Mouse (Mus musculus): ENCODE data around the gene Olfr221. TPM values are rescaled to one million over a fixed set of nuclear protein-coding genes. Genes with fewer than 3 reads are reported as not detected.
"Not testable (repeated sequence)": the region's sequence is repeated elsewhere in the genome, so short reads cannot be mapped to it uniquely, and the experiment has no call there.

Gene Olfr221
- total RNA-seq (2021), result not detected
- long read RNA-seq, experiment 1, result 0 reads
- long read RNA-seq, experiment 2, result 0 reads

DNA sequence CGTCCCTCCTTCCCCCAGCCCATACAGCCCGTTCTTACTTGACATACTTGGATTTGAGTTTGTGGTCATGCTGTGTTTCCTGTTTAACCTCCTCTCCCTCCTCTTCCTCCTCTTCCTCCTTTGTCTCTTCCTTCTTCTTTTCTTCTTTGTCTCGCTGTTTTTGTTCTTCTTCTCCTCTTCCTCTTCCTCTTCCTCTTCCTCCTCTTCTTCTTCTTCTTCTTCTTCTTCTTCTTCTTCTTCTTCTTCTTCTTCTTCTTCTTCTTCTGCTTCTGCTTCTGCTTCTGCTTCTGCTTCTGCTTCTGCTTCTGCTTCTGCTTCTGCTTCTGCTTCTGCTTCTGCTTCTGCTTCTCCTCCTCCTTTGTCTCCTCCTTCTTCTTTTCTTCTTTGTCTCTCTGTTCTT is at the start of gene Olfr221:
Olfr221 (minus strand) TSS at position 101 of the 400 bp plus-strand sequence.
- not testable (repeated sequence) for DNase-seq

- DNase-seq, result no peak
These were observed 40.8 kb upstream of the Olfr221 start for GRCm38 (mm10) chr14:52083083-52083482.

DNA sequence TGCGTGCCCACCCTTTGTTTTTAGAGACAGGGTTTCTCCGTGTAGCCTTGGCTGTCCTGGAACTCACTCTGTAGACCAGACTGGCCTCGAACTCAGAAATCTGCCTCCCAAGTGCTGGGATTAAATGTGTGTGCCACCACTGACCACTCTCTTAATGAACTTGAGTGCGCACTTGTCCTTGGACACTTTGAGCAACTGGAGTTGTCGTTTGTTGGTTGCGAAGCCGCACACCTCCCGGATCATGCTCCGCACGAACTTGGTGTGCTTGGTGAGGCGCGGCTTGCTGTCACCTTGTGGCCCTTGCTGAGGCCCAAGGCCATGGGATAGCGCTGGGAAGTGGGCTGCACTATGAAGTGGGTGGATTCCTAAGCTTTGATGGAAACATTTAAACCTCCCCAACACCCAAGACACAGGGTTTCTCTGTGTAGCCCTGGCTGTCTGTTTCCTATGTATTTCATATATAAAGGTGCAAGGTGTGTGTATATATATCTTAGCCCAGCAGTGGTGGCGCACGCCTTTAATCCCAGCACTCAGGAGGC is 29.4 kb upstream of the Olfr221 start:
- DNase-seq, result no peak

- no peak for DNase-seq
These were observed 23.9 kb upstream of the Olfr221 start for GRCm38 (mm10) chr14:52066135-52066534.

DNA sequence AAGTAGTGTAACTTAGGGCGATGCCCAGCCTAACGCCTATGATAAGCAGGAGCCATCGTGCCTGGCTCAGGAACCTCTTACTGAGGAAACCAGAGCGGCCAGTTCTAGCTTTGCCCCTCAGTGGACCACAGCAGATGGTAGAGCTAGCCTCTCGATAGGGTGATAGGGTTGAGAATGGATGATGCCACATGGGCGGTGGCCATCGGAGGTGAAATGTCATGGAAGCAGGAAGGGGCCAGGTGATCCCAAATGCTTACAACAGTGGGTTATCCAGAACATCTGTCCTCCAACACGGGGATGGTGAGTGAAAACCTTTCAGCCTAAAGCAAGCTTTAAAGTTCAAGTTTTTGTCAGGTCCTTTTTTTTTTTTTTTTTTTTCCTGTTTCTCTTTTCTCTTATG is 19.5 kb upstream of the Olfr221 start:
- no peak for DNase-seq

DNA sequence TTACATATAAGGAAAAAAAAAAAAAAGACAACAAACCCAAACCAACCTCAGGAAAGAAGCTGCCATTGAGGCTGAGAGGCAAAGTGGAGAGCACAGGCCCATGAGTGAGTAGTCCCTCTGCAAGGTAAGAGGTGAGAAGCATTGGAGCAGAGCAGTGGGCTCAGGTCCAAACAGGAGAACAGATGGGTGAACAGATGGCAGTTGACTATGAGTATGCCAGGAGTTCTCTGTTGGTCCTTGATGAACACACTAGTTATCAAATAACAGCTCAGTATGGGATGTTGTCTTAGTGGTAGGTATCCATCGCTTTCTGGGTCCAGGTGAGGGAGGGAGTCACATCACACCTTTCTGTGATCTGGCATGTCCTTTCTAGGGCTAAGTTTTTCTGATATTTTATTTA is 18.5 kb upstream of the Olfr221 start:
- DNase-seq, result no peak

GRCm38 (mm10) chr14:52059982-52060381 is 17.7 kb upstream of the Olfr221 start:
- DNase-seq, result no peak

- not testable (repeated sequence) for DNase-seq
These were observed 10.5 kb upstream of the Olfr221 start for GRCm38 (mm10) chr14:52052720-52053119.

DNA sequence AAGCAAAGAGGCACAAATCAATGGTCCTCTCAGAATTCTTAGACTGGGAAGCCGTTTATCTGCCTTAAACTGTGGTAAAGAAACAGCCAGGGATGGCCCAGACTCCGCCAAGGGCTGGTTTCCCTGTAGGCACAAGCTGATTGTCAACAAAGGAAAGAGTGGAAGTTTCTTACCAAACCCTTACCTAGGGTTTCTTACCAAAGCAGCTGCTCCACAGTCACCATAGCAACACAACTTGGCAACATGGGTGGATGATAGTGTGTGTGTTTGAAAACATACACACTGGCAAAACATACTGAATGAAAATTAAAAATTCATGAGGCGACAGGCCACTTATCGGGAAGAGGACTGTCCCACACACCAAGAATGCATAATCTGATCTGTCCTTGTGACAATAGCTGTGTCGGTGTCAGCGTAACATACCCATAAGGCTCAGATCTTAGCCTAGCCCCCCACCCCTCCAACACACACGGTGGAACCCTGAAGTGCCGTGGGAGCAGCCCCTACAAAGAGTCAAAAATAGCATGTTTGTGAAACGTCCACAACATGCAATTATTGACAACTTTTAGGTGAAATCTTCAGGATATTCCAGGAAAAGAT is 3.8 kb upstream of the Olfr221 start:
- no peak for DNase-seq

GRCm38 (mm10) chr14:52044901-52045678 is 2.8 kb upstream of the Olfr221 start:
- no peak for DNase-seq

GRCm38 (mm10) chr14:52043446-52043845 is 1.2 kb upstream of the Olfr221 start:
- no peak for DNase-seq

GRCm38 (mm10) chr14:52039332-52039731 is 2.9 kb downstream of the Olfr221 start:
- no peak for DNase-seq

DNA sequence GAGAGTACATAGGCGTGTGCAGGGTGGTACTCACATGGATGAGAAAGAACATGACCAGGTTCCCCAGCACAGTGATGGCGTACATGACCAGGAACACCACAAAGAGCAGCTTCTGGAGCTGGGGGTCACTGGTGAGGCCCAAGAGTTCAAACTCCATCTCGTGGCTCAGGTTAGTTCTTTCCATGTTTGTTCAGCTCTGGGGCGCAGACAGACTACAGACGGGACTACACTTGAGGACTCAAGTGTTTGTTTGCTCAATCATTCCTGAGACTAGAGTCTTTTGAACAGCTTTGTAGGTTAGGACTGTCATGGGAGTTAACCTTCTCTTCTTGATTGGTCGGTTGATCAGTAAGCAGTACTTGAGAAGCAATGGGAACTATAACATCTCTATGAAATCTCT is 6.3 kb downstream of the Olfr221 start:
- no peak for DNase-seq

DNA sequence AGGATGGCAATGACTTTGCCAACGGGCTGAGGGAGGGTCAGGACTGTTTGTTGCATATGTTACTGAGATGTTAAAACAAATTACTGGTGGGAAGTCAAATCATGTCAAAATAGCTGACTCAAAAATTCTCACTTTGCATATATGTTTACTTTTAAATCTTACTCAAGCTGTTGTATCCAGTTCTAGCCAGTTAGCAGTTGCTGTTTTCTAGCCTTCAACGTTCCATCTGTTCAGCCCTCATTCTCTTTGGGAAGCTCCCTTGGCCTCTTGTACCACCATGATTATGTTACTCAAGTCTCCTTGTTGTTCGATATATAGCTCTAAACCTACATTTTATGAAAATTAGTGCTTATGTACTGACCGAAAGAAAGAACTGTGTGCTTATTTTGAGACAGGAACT is 15.9 kb downstream of the Olfr221 start:
- DNase-seq, result no peak

GRCm38 (mm10) chr14:52024133-52024532 is 18.1 kb downstream of the Olfr221 start:
- DNase-seq, result no peak

DNA sequence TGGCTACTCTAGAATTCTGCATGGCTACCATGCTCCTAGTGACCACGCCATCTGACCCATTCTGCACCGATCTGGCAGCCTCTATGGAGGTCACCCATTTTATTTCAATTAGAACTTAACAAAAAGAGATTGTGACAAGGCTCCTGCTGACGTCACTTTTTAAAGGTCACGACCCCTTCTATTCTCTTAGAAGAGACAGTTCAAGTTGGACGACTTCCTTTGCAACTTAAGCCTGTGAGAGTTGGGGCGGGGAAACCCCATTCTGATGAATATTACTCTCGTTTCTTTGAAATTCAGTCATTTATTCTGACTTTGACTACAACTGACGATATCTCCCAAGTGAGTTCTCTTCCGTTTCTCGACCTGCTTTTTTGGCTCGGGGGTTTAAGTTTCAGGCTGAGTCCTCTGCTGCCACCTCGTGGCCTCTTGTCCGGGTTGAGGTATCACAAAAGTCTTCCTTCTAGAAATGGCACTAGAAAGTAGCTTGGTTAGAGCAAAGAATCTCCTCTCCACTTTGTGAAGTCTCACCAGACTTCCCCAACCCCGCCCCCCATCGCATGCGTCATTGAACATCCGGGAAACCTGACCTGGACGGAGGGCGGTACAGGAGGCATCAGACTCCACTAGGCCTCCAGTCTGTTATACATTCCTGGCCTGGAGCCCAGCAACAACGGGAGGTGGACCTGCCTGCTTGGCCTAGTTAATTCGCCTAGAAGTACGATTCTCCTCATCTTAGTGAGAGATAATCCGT is 19.4 kb downstream of the Olfr221 start:
- DNase-seq, result peak; percentile 79

- no peak for DNase-seq
These were observed 20.0 kb downstream of the Olfr221 start for GRCm38 (mm10) chr14:52022244-52022708.

DNA sequence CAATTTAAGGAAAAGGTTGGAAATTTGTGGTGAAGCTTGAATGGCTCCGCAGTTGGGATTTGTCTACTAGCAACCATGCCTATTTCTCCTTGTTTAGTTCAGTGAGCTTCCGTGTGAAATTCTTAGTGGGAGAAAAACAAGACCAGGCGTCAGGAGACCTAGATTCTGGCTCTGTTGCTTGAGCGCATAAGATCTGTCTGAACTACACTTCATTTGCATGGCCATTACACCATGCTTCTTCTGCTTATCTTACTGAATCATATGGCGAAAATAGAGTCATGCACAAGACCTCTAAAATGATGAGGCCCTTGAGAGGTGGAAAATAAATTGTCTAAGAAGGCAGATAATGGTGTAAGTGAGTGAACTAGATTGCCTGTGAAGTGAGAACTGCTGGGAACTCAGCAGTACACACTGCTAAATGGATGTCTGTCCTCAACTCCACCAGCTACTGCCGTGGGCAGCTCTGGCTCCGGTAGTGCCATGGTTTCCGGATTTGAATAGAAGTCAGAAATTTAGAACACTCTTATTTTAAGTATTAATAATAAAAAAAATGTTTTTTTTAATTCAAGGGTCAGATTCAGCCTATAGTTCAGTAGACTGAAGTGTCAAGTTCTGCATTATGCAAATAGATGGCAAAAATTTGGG is 20.6 kb downstream of the Olfr221 start:
- DNase-seq, result no peak

DNA sequence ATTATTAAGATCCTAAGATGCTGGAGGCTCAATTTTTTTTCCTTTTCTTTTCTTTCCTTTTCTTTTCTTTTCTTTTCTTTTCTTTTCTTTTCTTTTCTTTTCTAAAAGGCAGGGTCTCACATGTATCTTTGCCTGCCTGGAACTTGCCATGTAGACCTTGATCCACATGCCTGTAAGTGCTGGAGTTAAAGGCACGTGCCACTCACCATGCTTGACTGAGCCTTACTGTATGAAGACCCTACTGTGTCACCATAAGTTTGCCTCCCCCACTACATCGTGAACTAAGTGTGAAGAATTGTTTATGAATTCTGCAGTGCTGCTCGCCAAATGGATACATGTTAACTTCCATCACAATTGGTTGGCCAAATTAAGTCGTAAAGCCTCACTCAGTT is 21.1 kb downstream of the Olfr221 start:
- DNase-seq, result no peak

- peak; percentile 77 for DNase-seq
These were observed 21.6 kb downstream of the Olfr221 start, which contains the start of gene Zfp219 for GRCm38 (mm10) chr14:52020486-52021137. Gene Zfp219 (minus strand): TSS chr14:52020733.

DNA sequence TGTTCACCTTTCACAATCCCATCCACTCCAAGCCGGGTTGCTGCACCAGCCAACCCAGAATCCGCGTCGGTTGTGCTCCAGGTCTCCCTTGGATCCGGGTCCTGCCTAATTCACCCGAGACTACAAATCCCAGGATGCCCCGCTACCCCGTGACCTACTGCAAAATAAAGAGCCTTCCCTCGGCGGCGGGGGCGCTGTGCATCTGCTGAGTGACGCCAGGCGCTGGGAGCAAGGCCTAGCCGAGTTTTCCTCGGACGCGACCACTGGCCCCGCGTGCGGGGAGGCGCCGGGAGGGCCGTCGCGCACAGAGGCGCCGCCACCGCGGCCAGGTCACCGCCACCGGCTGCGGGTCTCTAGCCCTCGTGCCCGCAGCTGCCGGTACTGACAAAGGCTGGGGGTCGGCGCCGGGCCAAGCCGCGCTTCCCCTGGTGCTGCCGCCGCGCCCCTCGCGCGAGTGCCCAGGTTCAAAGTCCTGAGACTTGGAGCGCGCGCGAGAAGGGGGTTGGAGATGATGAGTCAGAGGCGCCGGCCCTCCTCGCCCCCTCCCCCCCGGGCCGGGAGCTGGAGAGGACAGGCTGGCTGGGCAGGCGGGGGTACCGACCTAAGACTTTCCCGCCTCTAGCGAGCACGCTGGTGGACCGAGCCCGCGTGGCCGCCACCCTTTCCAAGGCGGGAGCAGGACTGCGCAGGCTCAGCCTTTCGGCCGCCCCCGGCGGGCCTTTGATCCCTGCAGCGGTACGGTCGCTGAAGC is 22.5 kb downstream of the Olfr221 start:
- peak; percentile 96 for DNase-seq
